Mouse (Mus musculus): ENCODE results near the gene Sass6. TPM values are rescaled to one million over a fixed set of nuclear protein-coding genes. Genes with fewer than 3 reads are reported as not detected.
"Not testable (repeated sequence)": the region's sequence is repeated elsewhere in the genome, so short reads cannot be mapped to it uniquely, and the experiment has no call there.

Sass6 gene
- polyA plus RNA-seq (2015; fragmentation: Nextera tagmentation; extraction: Ambion mirVana): 13.1 and 13.7 TPM in 2 replicates

- Histone ChIP-seq H3K36me3 (peaks cover 16% of the 10 kb centered on the region), H3K27me3 (no peaks in the 10 kb centered on the region), H3K4me1 (replicated peaks) (peaks cover 17% of the 10 kb centered on the region), H3K27ac (replicated peaks) (peak within 1 kb of the TSS; percentile 92), H3K9me3 (no peaks in the 10 kb centered on the region), H3K4me2 (peak within 1 kb of the TSS; percentile 81), H3K9ac (peak within 1 kb of the TSS; percentile 74), H3K4me3 (peak within 1 kb of the TSS; percentile 99)
- whole genome bisulfite sequencing: under 1% methylated on average over 65 of the region's 65 CpGs
- ATAC-seq (ENCODE audit: low FRiP score, low read depth): peak; percentile 98
Measured at GRCm38 (mm10) chr3:116594728-116595602, at the start of gene Sass6. Sass6 (plus strand) TSS chr3:116594982.

- no peak for ATAC-seq (ENCODE audit: low FRiP score, low read depth)
- no peak overlapping the region for H3K27ac ChIP-seq (replicated peaks)
- peaks cover 15% of the 10 kb centered on the region for H3K36me3 ChIP-seq
- H3K27me3 ChIP-seq: no peaks in the 10 kb centered on the region
- no peak overlapping the region for H3K4me3 ChIP-seq
- H3K9me3 ChIP-seq: no peaks in the 10 kb centered on the region
- 91% methylated on average over 5 of the region's 5 CpGs for WGBS
- no peak overlapping the region for H3K4me2 ChIP-seq
- H3K4me1 ChIP-seq (replicated peaks): no peaks in the 10 kb centered on the region
- no peak overlapping the region for H3K9ac ChIP-seq
Measured at GRCm38 (mm10) chr3:116547430-116547829, 47.4 kb upstream of the Sass6 start.

GRCm38 (mm10) chr3:116551362-116551761, 43.4 kb upstream of the Sass6 start:
- ATAC-seq (ENCODE audit: low FRiP score, low read depth): no peak
- H3K27me3 ChIP-seq: no peaks in the 10 kb centered on the region
- H3K4me2 ChIP-seq: no peak overlapping the region
- H3K9me3 ChIP-seq: no peaks in the 10 kb centered on the region
- H3K27ac ChIP-seq (replicated peaks): no peak overlapping the region
- H3K36me3 ChIP-seq: peaks cover 9% of the 10 kb centered on the region
- H3K4me1 ChIP-seq (replicated peaks): no peaks in the 10 kb centered on the region
- 96% methylated on average over 5 of the region's 5 CpGs for WGBS
- no peak overlapping the region for H3K9ac ChIP-seq
- no peak overlapping the region for H3K4me3 ChIP-seq

- not testable (repeated sequence) for H3K27ac ChIP-seq (replicated peaks); H3K4me2 ChIP-seq; H3K36me3 ChIP-seq; H3K9ac ChIP-seq; H3K27me3 ChIP-seq; H3K4me3 ChIP-seq; H3K9me3 ChIP-seq; H3K4me1 ChIP-seq (replicated peaks); ATAC-seq (ENCODE audit: low FRiP score, low read depth)
- WGBS: 96% methylated on average over 13 of the region's 14 CpGs
Measured at GRCm38 (mm10) chr3:116561315-116561714, 33.5 kb upstream of the Sass6 start.

GRCm38 (mm10) chr3:116562408-116563094, 32.2 kb upstream of the Sass6 start, which contains the start of gene Lrrc39:
Lrrc39 (plus strand) TSS chr3:116562973.
- ATAC-seq (ENCODE audit: low FRiP score, low read depth): no peak
- Histone ChIP-seq H3K27me3 (no peaks in the 10 kb centered on the region), H3K36me3 (no peaks in the 10 kb centered on the region), H3K9ac (no peak within 1 kb of the TSS), H3K4me3 (no peak within 1 kb of the TSS), H3K9me3 (no peaks in the 10 kb centered on the region), H3K27ac (replicated peaks) (no peak within 1 kb of the TSS), H3K4me1 (replicated peaks) (no peaks in the 10 kb centered on the region), H3K4me2 (no peak within 1 kb of the TSS)
- WGBS: 82% methylated on average over 7 of the region's 7 CpGs

- H3K27ac ChIP-seq (replicated peaks): no peak overlapping the region
- ATAC-seq (ENCODE audit: low FRiP score, low read depth): no peak
- no peaks in the 10 kb centered on the region for H3K27me3 ChIP-seq
- H3K9ac ChIP-seq: no peak overlapping the region
- H3K4me3 ChIP-seq: no peak overlapping the region
- no peaks in the 10 kb centered on the region for H3K4me1 ChIP-seq (replicated peaks)
- 83% methylated on average over 7 of the region's 7 CpGs for WGBS
- H3K9me3 ChIP-seq: no peaks in the 10 kb centered on the region
- no peak overlapping the region for H3K4me2 ChIP-seq
- H3K36me3 ChIP-seq: no peaks in the 10 kb centered on the region
Measured at GRCm38 (mm10) chr3:116563095-116563492, 31.7 kb upstream of the Sass6 start.

- Histone ChIP-seq H3K4me3 (no peak overlapping the region), H3K4me1 (replicated peaks) (no peaks in the 10 kb centered on the region), H3K9ac (no peak overlapping the region), H3K27ac (replicated peaks) (no peak overlapping the region), H3K4me2 (no peak overlapping the region), H3K27me3 (no peaks in the 10 kb centered on the region), H3K36me3 (no peaks in the 10 kb centered on the region), H3K9me3 (no peaks in the 10 kb centered on the region)
- 78% methylated on average over 2 of the region's 2 CpGs for WGBS
- ATAC-seq (ENCODE audit: low FRiP score, low read depth): no peak
Measured at GRCm38 (mm10) chr3:116570628-116571027, 24.2 kb upstream of the Sass6 start.

GRCm38 (mm10) chr3:116577286-116577685, 17.5 kb upstream of the Sass6 start:
- H3K36me3 ChIP-seq: peaks cover 18% of the 10 kb centered on the region
- H3K4me3 ChIP-seq: no peak overlapping the region
- H3K4me1 ChIP-seq (replicated peaks): no peaks in the 10 kb centered on the region
- no peak overlapping the region for H3K9ac ChIP-seq
- no peaks in the 10 kb centered on the region for H3K9me3 ChIP-seq
- 70% methylated on average over 3 of the region's 3 CpGs for WGBS
- no peak overlapping the region for H3K4me2 ChIP-seq
- ATAC-seq (ENCODE audit: low FRiP score, low read depth): no peak
- H3K27me3 ChIP-seq: no peaks in the 10 kb centered on the region
- no peak overlapping the region for H3K27ac ChIP-seq (replicated peaks)

- H3K27me3 ChIP-seq: no peaks in the 10 kb centered on the region
- H3K4me3 ChIP-seq: no peak overlapping the region
- H3K4me2 ChIP-seq: no peak overlapping the region
- peaks cover 55% of the 10 kb centered on the region for H3K36me3 ChIP-seq
- no peaks in the 10 kb centered on the region for H3K4me1 ChIP-seq (replicated peaks)
- 96% methylated on average over 9 of the region's 9 CpGs for WGBS
- no peak overlapping the region for H3K27ac ChIP-seq (replicated peaks)
- no peak overlapping the region for H3K9ac ChIP-seq
- no peaks in the 10 kb centered on the region for H3K9me3 ChIP-seq
- ATAC-seq (ENCODE audit: low FRiP score, low read depth): no peak
Measured at GRCm38 (mm10) chr3:116582201-116582600, 12.6 kb upstream of the Sass6 start.

- no peaks in the 10 kb centered on the region for H3K9me3 ChIP-seq
- peak overlapping the region; percentile 92 for H3K27ac ChIP-seq (replicated peaks)
- peaks cover 24% of the 10 kb centered on the region for H3K36me3 ChIP-seq
- peak; percentile 84 for ATAC-seq (ENCODE audit: low FRiP score, low read depth)
- peak overlapping the region; percentile 74 for H3K9ac ChIP-seq
- no peaks in the 10 kb centered on the region for H3K27me3 ChIP-seq
- peaks cover 17% of the 10 kb centered on the region for H3K4me1 ChIP-seq (replicated peaks)
- WGBS: 3% methylated on average over 22 of the region's 22 CpGs
- peak overlapping the region; percentile 99 for H3K4me3 ChIP-seq
- H3K4me2 ChIP-seq: peak overlapping the region; percentile 54
Measured at GRCm38 (mm10) chr3:116594076-116594727, 580 bp upstream of the Sass6 start.

GRCm38 (mm10) chr3:116595603-116595991, 815 bp downstream of the Sass6 start:
- Histone ChIP-seq H3K4me2 (peak overlapping the region; percentile 81), H3K4me1 (replicated peaks) (peaks cover 17% of the 10 kb centered on the region), H3K9me3 (no peaks in the 10 kb centered on the region), H3K27me3 (no peaks in the 10 kb centered on the region), H3K36me3 (peaks cover 12% of the 10 kb centered on the region), H3K9ac (peak overlapping the region; percentile 51), H3K27ac (replicated peaks) (peak overlapping the region; percentile 77; the same call in 1 of the 2 replicates), H3K4me3 (peak overlapping the region; percentile 99)
- no peak for ATAC-seq (ENCODE audit: low FRiP score, low read depth)
- WGBS: 11% methylated on average over 10 of the region's 10 CpGs

GRCm38 (mm10) chr3:116599705-116600104, 4.9 kb downstream of the Sass6 start:
- Histone ChIP-seq H3K4me2 (no peak overlapping the region), H3K36me3 (no peaks in the 10 kb centered on the region), H3K27me3 (no peaks in the 10 kb centered on the region), H3K27ac (replicated peaks) (no peak overlapping the region), H3K9me3 (no peaks in the 10 kb centered on the region), H3K4me3 (no peak overlapping the region), H3K9ac (no peak overlapping the region), H3K4me1 (replicated peaks) (peaks cover 9% of the 10 kb centered on the region)
- no peak for ATAC-seq (ENCODE audit: low FRiP score, low read depth)
- 87% methylated on average over 2 of the region's 2 CpGs for WGBS

Measured in hindbrain, embryonic 15.5 days (tissue).